Mouse (Mus musculus): Measurements from ENCODE around the gene Cep57l1. TPM values are rescaled to one million over a fixed set of nuclear protein-coding genes. Genes with fewer than 3 reads are reported as not detected.

Cep57l1 gene
- polyA plus RNA-seq, 1 experiment from 2014 or later = 20.8 TPM

- H3K27me3 ChIP-seq (replicated peaks) = no peaks in the 10 kb centered on the region
- H3K27ac ChIP-seq (replicated peaks) = no peak overlapping the region
- no peak overlapping the region for H3K9ac ChIP-seq
- H3K4me1 ChIP-seq = peaks cover 40% of the 10 kb centered on the region
- H3K4me3 ChIP-seq = no peak overlapping the region
- H3K36me3 ChIP-seq = no peaks in the 10 kb centered on the region
- 58% methylated on average over 5 of the region's 5 CpGs for WGBS
- H3K4me2 ChIP-seq = no peak overlapping the region
- no peak for ATAC-seq (ENCODE audit: extremely low read depth, insufficient number of reproducible peaks, low FRiP score, low TSS enrichment)
- no peaks in the 10 kb centered on the region for H3K9me3 ChIP-seq
Observed at GRCm38 (mm10) chr10:41816516-41816915, 6.8 kb upstream of the Cep57l1 start.

- Histone ChIP-seq H3K27ac (replicated peaks) (no peak overlapping the region), H3K36me3 (no peaks in the 10 kb centered on the region), H3K9me3 (no peaks in the 10 kb centered on the region), H3K4me3 (no peak overlapping the region), H3K4me2 (no peak overlapping the region), H3K27me3 (replicated peaks) (no peaks in the 10 kb centered on the region), H3K4me1 (peaks cover 41% of the 10 kb centered on the region), H3K9ac (no peak overlapping the region)
- ATAC-seq (ENCODE audit: extremely low read depth, insufficient number of reproducible peaks, low FRiP score, low TSS enrichment) = no peak
- 78% methylated on average over 6 of the region's 6 CpGs for WGBS
Observed at GRCm38 (mm10) chr10:41814305-41814853, 4.7 kb upstream of the Cep57l1 start.

GRCm38 (mm10) chr10:41812566-41812965 is 2.9 kb upstream of the Cep57l1 start:
- WGBS = 62% methylated on average over 6 of the region's 6 CpGs
- no peak for ATAC-seq (ENCODE audit: extremely low read depth, insufficient number of reproducible peaks, low FRiP score, low TSS enrichment)
- H3K9ac ChIP-seq = peak overlapping the region; percentile 30; the same call in 1 of the 2 replicates
- H3K27me3 ChIP-seq (replicated peaks) = no peaks in the 10 kb centered on the region
- peaks cover 45% of the 10 kb centered on the region for H3K4me1 ChIP-seq
- H3K27ac ChIP-seq (replicated peaks) = no peak overlapping the region
- H3K4me2 ChIP-seq = peak overlapping the region; percentile 80
- peak overlapping the region; percentile 80 for H3K4me3 ChIP-seq
- H3K36me3 ChIP-seq = no peaks in the 10 kb centered on the region
- no peaks in the 10 kb centered on the region for H3K9me3 ChIP-seq

GRCm38 (mm10) chr10:41810564-41811455 is 1.1 kb upstream of the Cep57l1 start:
- Histone ChIP-seq H3K4me1 (peaks cover 45% of the 10 kb centered on the region), H3K9me3 (no peaks in the 10 kb centered on the region), H3K36me3 (no peaks in the 10 kb centered on the region), H3K27ac (replicated peaks) (peak overlapping the region; percentile 98), H3K4me2 (peak overlapping the region; percentile 80), H3K4me3 (peak overlapping the region; percentile 80), H3K27me3 (replicated peaks) (no peaks in the 10 kb centered on the region), H3K9ac (peak overlapping the region; percentile 89)
- no peak for ATAC-seq (ENCODE audit: extremely low read depth, insufficient number of reproducible peaks, low FRiP score, low TSS enrichment)
- under 1% methylated on average over 36 of the region's 36 CpGs for WGBS

- peak overlapping the region; percentile 80 for H3K4me2 ChIP-seq
- no peaks in the 10 kb centered on the region for H3K36me3 ChIP-seq
- peaks cover 39% of the 10 kb centered on the region for H3K4me1 ChIP-seq
- peak; percentile 62 for ATAC-seq (ENCODE audit: extremely low read depth, insufficient number of reproducible peaks, low FRiP score, low TSS enrichment)
- peak overlapping the region; percentile 98 for H3K27ac ChIP-seq (replicated peaks)
- H3K9me3 ChIP-seq = no peaks in the 10 kb centered on the region
- WGBS = 3% methylated on average over 25 of the region's 25 CpGs
- H3K27me3 ChIP-seq (replicated peaks) = no peaks in the 10 kb centered on the region
- peak overlapping the region; percentile 80 for H3K4me3 ChIP-seq
- peak overlapping the region; percentile 89 for H3K9ac ChIP-seq
Observed at GRCm38 (mm10) chr10:41809080-41809770, 446 bp downstream of the Cep57l1 start.

GRCm38 (mm10) chr10:41805729-41806355 is 3.8 kb downstream of the Cep57l1 start:
- 0 out of 2 replicates have a peak, but pooled peaks cover 5% of the 10 kb centered on the region for H3K9me3 ChIP-seq
- H3K4me3 ChIP-seq = no peak overlapping the region
- 80% methylated on average over 2 of the region's 2 CpGs for WGBS
- ATAC-seq (ENCODE audit: extremely low read depth, insufficient number of reproducible peaks, low FRiP score, low TSS enrichment) = no peak
- H3K9ac ChIP-seq = no peak overlapping the region
- H3K27ac ChIP-seq (replicated peaks) = no peak overlapping the region
- H3K36me3 ChIP-seq = peaks cover 25% of the 10 kb centered on the region
- H3K4me1 ChIP-seq = peaks cover 9% of the 10 kb centered on the region; the same call in 1 of the 2 replicates
- H3K4me2 ChIP-seq = no peak overlapping the region
- no peaks in the 10 kb centered on the region for H3K27me3 ChIP-seq (replicated peaks)

GRCm38 (mm10) chr10:41804711-41805110 is 5.0 kb downstream of the Cep57l1 start:
- H3K4me2 ChIP-seq = no peak overlapping the region
- H3K27me3 ChIP-seq (replicated peaks) = no peaks in the 10 kb centered on the region
- peaks cover 9% of the 10 kb centered on the region; the same call in 1 of the 2 replicates for H3K4me1 ChIP-seq
- no peak overlapping the region for H3K4me3 ChIP-seq
- H3K9me3 ChIP-seq = 0 out of 2 replicates have a peak, but pooled peaks cover 5% of the 10 kb centered on the region
- 88% methylated on average over 3 of the region's 3 CpGs for WGBS
- no peak for ATAC-seq (ENCODE audit: extremely low read depth, insufficient number of reproducible peaks, low FRiP score, low TSS enrichment)
- no peak overlapping the region for H3K9ac ChIP-seq
- H3K36me3 ChIP-seq = peaks cover 36% of the 10 kb centered on the region
- H3K27ac ChIP-seq (replicated peaks) = no peak overlapping the region

- 96% methylated on average over 8 of the region's 8 CpGs for WGBS
- H3K9ac ChIP-seq = no peak overlapping the region
- H3K4me2 ChIP-seq = no peak overlapping the region
- H3K4me3 ChIP-seq = no peak overlapping the region
- H3K27ac ChIP-seq (replicated peaks) = no peak overlapping the region
- no peak for ATAC-seq (ENCODE audit: extremely low read depth, insufficient number of reproducible peaks, low FRiP score, low TSS enrichment)
- H3K4me1 ChIP-seq = peaks cover 4% of the 10 kb centered on the region; the same call in 1 of the 2 replicates
- H3K9me3 ChIP-seq = 0 out of 2 replicates have a peak, but pooled peaks cover 5% of the 10 kb centered on the region
- H3K27me3 ChIP-seq (replicated peaks) = no peaks in the 10 kb centered on the region
- peaks cover 48% of the 10 kb centered on the region for H3K36me3 ChIP-seq
Observed at GRCm38 (mm10) chr10:41803467-41803866, 6.2 kb downstream of the Cep57l1 start.

- H3K9ac ChIP-seq = no peak overlapping the region
- ATAC-seq (ENCODE audit: extremely low read depth, insufficient number of reproducible peaks, low FRiP score, low TSS enrichment) = no peak
- no peak overlapping the region for H3K4me3 ChIP-seq
- no peak overlapping the region for H3K27ac ChIP-seq (replicated peaks)
- 94% methylated on average over 8 of the region's 8 CpGs for WGBS
- H3K4me2 ChIP-seq = no peak overlapping the region
- peaks cover 60% of the 10 kb centered on the region for H3K36me3 ChIP-seq
- H3K9me3 ChIP-seq = peaks cover 13% of the 10 kb centered on the region; the same call in 1 of the 2 replicates
- no peaks in the 10 kb centered on the region for H3K27me3 ChIP-seq (replicated peaks)
- no peaks in the 10 kb centered on the region for H3K4me1 ChIP-seq
Observed at GRCm38 (mm10) chr10:41797253-41797652, 12.4 kb downstream of the Cep57l1 start.

- Histone ChIP-seq H3K4me3 (no peak overlapping the region), H3K9me3 (peaks cover 17% of the 10 kb centered on the region), H3K27ac (replicated peaks) (no peak overlapping the region), H3K4me2 (no peak overlapping the region), H3K9ac (no peak overlapping the region), H3K36me3 (peaks cover 16% of the 10 kb centered on the region), H3K4me1 (no peaks in the 10 kb centered on the region), H3K27me3 (replicated peaks) (no peaks in the 10 kb centered on the region)
- ATAC-seq (ENCODE audit: extremely low read depth, insufficient number of reproducible peaks, low FRiP score, low TSS enrichment) = no peak
- 92% methylated on average over 6 of the region's 6 CpGs for whole genome bisulfite sequencing
Observed at GRCm38 (mm10) chr10:41792375-41792774, 17.3 kb downstream of the Cep57l1 start.

- no peak overlapping the region for H3K4me3 ChIP-seq
- H3K9ac ChIP-seq = no peak overlapping the region
- no peak for ATAC-seq (ENCODE audit: extremely low read depth, insufficient number of reproducible peaks, low FRiP score, low TSS enrichment)
- 86% methylated on average over 6 of the region's 6 CpGs for WGBS
- no peaks in the 10 kb centered on the region for H3K27me3 ChIP-seq (replicated peaks)
- no peak overlapping the region for H3K27ac ChIP-seq (replicated peaks)
- no peaks in the 10 kb centered on the region for H3K9me3 ChIP-seq
- 0 out of 2 replicates have a peak, but pooled peaks cover 3% of the 10 kb centered on the region for H3K4me1 ChIP-seq
- H3K36me3 ChIP-seq = no peaks in the 10 kb centered on the region
- H3K4me2 ChIP-seq = no peak overlapping the region
Observed at GRCm38 (mm10) chr10:41767254-41767653, 42.4 kb downstream of the Cep57l1 start.
